Comparison of ENCODE assay signal across 8 mouse cellular contexts in genomic region chr1:72123434-72124297, GRCm38 (mm10).
DNase-seq lines count a peak whose midpoint lies in the region; ATAC-seq and TF ChIP-seq lines count a peak whose summit lies in the region.

No protein-coding gene starts in this region.

- H3K4me3 ChIP-seq in forebrain, embryonic 12.5 days (replicated peaks), result peak overlapping the region; percentile 19; the same call in 1 of the 2 replicates
- H3K4me3 ChIP-seq in heart, postnatal 0 days (ENCODE audit: low read depth, low read length), result no peak overlapping the region
- peak overlapping the region; percentile 24; the same call in 1 of the 2 replicates for H3K4me3 ChIP-seq in neural tube, embryonic 15.5 days (replicated peaks)

- TF ChIP-seq EP300 in heart, postnatal 0 days (IDR thresholded peaks at IDR 0.05; ENCODE audit: low read depth), result no peak

- peak; percentile 53 to 60 for DNase-seq in CD8-positive naive resting alpha-beta T cell, adult 2 months (ENCODE audit: low read depth in 2 of 2, low spot score in 2 of 2)
- peak; percentile 9 for DNase-seq in c-Kit-negative CD71-positive TER-119-positive erythroid progenitor cells, embryonic 14.5 days (ENCODE audit: low read depth, low spot score)
- peak; percentile 57 for DNase-seq in heart, postnatal 0 days (ENCODE audit: low spot score)
- peak; percentile 93 to 96 for DNase-seq in kidney, postnatal 4 days
- DNase-seq in lung, adult 18-20 months, result peak; percentile 67 to 77
- DNase-seq in thymus, adult 18-20 months, result peak; percentile 25 to 30

- peak; percentile 87 for ATAC-seq in forebrain, embryonic 12.5 days (ENCODE audit: low FRiP score)
- ATAC-seq in heart, postnatal 0 days (ENCODE audit: insufficient read depth, low read depth), result 0 out of 2 replicates have a peak, but pooled peaks have one; percentile 58
- ATAC-seq in neural tube, embryonic 15.5 days (ENCODE audit: low FRiP score), result peak; percentile 89

- TF ChIP-seq CTCF in heart, postnatal 0 days (IDR thresholded peaks at IDR 0.05; ENCODE audit: low read depth), result peak; percentile 94

- H3K36me3 ChIP-seq in forebrain, embryonic 12.5 days (replicated peaks), result no peaks in the 10 kb centered on the region
- no peaks in the 10 kb centered on the region for H3K36me3 ChIP-seq in heart, postnatal 0 days (replicated peaks; ENCODE audit: control insufficient read depth, insufficient read depth, low read length)
- H3K36me3 ChIP-seq in neural tube, embryonic 15.5 days, result no peaks in the 10 kb centered on the region

- no peak overlapping the region for H3K9ac ChIP-seq in forebrain, embryonic 12.5 days
- H3K9ac ChIP-seq in heart, postnatal 0 days (replicated peaks; ENCODE audit: low read depth, low read length), result no peak overlapping the region
- 0 out of 2 replicates have a peak overlapping the region, but pooled peaks have one; percentile 31 for H3K9ac ChIP-seq in neural tube, embryonic 15.5 days (replicated peaks)

- WGBS in forebrain, embryonic 12.5 days, result 29% methylated on average over 23 of the region's 23 CpGs
- WGBS in heart, postnatal 0 days, result 27% methylated on average over 23 of the region's 23 CpGs
- 25% methylated on average over 23 of the region's 23 CpGs for WGBS in neural tube, embryonic 15.5 days

- H3K27me3 ChIP-seq in forebrain, embryonic 12.5 days, result no peaks in the 10 kb centered on the region
- H3K27me3 ChIP-seq in heart, postnatal 0 days (ENCODE audit: control insufficient read depth, insufficient read depth, low read length), result no peaks in the 10 kb centered on the region
- no peaks in the 10 kb centered on the region for H3K27me3 ChIP-seq in neural tube, embryonic 15.5 days (replicated peaks)

- H3K4me2 ChIP-seq in forebrain, embryonic 12.5 days, result peak overlapping the region; percentile 34
- peak overlapping the region; percentile 24; the same call in 1 of the 2 replicates for H3K4me2 ChIP-seq in heart, postnatal 0 days (ENCODE audit: low read depth, low read length)
- peak overlapping the region; percentile 47 for H3K4me2 ChIP-seq in neural tube, embryonic 15.5 days

- no peaks in the 10 kb centered on the region for H3K4me1 ChIP-seq in forebrain, embryonic 12.5 days
- no peaks in the 10 kb centered on the region for H3K4me1 ChIP-seq in heart, postnatal 0 days (ENCODE audit: control insufficient read depth, insufficient read depth)
- H3K4me1 ChIP-seq in neural tube, embryonic 15.5 days, result 0 out of 2 replicates have a peak, but pooled peaks cover 8% of the 10 kb centered on the region

- H3K9me3 ChIP-seq in forebrain, embryonic 12.5 days, result no peaks in the 10 kb centered on the region
- no peaks in the 10 kb centered on the region for H3K9me3 ChIP-seq in heart, postnatal 0 days (replicated peaks; ENCODE audit: control insufficient read depth, low read length)
- no peaks in the 10 kb centered on the region for H3K9me3 ChIP-seq in neural tube, embryonic 15.5 days (replicated peaks)

- H3K27ac ChIP-seq in forebrain, embryonic 12.5 days, result no peak overlapping the region
- H3K27ac ChIP-seq in heart, postnatal 0 days (ENCODE audit: low read depth), result no peak overlapping the region
- H3K27ac ChIP-seq in neural tube, embryonic 15.5 days (replicated peaks), result no peak overlapping the region

Comparison
In these comparisons a context has a peak if more than half of its experiments do, and no peak if none do; other contexts are left out.
1. DNase-seq: peak in every context shown above with its lines; median percentile 94 in kidney, postnatal 4 days; 72 in lung, adult 18-20 months; 57 in heart, postnatal 0 days; 56 in CD8-positive naive resting alpha-beta T cell, adult 2 months; 28 in thymus, adult 18-20 months; 9 in c-Kit-negative CD71-positive TER-119-positive erythroid progenitor cells, embryonic 14.5 days.